ENCODE assay signal across 8 mouse cellular contexts in the genomic region with DNA sequence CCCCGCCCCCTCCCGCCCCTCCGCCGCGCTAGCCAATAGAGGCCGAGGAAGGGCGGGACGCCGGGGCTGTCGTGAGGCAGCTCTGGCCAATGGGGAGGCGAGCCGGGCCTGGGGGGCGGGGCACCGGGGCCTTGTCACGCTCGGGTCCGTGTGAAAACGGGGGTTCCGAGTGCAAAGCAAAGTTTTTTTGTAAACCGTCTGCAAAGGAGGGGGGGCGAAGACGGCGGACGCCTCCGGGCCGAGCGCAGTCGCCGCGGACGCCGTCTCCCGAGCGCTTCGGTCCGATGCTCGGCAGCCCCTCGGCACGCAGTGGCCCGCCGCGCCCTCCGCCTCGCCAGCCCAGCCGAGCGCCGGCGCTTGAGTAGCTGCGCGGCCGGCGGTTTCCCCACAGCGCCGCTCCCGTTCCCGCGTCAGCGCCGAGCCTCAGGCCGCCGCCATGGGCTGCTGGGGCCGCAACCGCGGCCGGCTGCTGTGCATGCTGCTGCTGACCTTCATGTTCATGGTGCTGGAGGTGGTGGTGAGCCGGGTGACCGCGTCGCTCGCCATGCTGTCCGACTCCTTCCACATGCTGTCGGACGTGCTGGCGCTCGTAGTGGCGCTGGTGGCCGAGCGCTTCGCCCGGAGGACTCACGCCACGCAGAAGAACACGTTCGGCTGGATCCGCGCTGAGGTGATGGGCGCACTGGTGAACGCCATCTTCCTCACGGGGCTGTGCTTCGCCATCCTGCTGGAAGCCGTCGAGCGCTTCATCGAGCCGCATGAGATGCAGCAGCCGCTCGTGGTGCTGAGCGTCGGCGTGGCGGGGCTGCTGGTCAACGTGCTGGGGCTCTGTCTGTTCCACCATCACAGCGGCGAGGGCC. TPM values are rescaled to one million over a fixed set of nuclear protein-coding genes. Genes with fewer than 3 reads are reported as not detected.
DNase-seq lines count a peak whose midpoint lies in the region; ATAC-seq and TF ChIP-seq lines count a peak whose summit lies in the region.

Slc30a1 (plus strand) TSS at position 197 of the 860 bp plus-strand sequence.

- H3K4me3 ChIP-seq in heart, embryonic 12.5 days = peak within 1 kb of the TSS; percentile 75
- peak within 1 kb of the TSS; percentile 80 for H3K4me3 ChIP-seq in kidney, postnatal 0 days (replicated peaks; ENCODE audit: low read depth, low read length)
- peak within 1 kb of the TSS; percentile 97 for H3K4me3 ChIP-seq in liver, embryonic 11.5 days (ENCODE audit: low read depth, low read length)
- H3K4me3 ChIP-seq in stomach, embryonic 14.5 days (ENCODE audit: low read depth, low read length) = peak within 1 kb of the TSS; percentile 69

- H3K4me2 ChIP-seq in heart, embryonic 12.5 days = peak within 1 kb of the TSS; percentile 89
- peak within 1 kb of the TSS; percentile 96 for H3K4me2 ChIP-seq in kidney, postnatal 0 days (ENCODE audit: low read length)
- H3K4me2 ChIP-seq in liver, embryonic 11.5 days = peak within 1 kb of the TSS; percentile 95
- peak within 1 kb of the TSS; percentile 76 for H3K4me2 ChIP-seq in stomach, embryonic 14.5 days (replicated peaks; ENCODE audit: low read depth, low read length)

- TF ChIP-seq CTCF in kidney, postnatal 0 days (IDR thresholded peaks at IDR 0.05; ENCODE audit: low read depth) = no peak

- H3K27me3 ChIP-seq in heart, embryonic 12.5 days (replicated peaks) = no peaks in the 10 kb centered on the region
- no peaks in the 10 kb centered on the region for H3K27me3 ChIP-seq in kidney, postnatal 0 days (ENCODE audit: insufficient read depth, low read length)
- no peaks in the 10 kb centered on the region for H3K27me3 ChIP-seq in liver, embryonic 11.5 days (replicated peaks; ENCODE audit: control insufficient read depth, insufficient read depth, low read length)
- H3K27me3 ChIP-seq in stomach, embryonic 14.5 days (ENCODE audit: control insufficient read depth, insufficient read depth, low read length) = no peaks in the 10 kb centered on the region

- peak within 1 kb of the TSS; percentile 87 for H3K9ac ChIP-seq in heart, embryonic 12.5 days
- H3K9ac ChIP-seq in kidney, postnatal 0 days (ENCODE audit: low read depth, low read length) = peak within 1 kb of the TSS; percentile 82
- H3K9ac ChIP-seq in liver, embryonic 11.5 days (ENCODE audit: low read depth, low read length) = peak within 1 kb of the TSS; percentile 96
- peak within 1 kb of the TSS; percentile 64 for H3K9ac ChIP-seq in stomach, embryonic 14.5 days (replicated peaks; ENCODE audit: low read depth, low read length)

- H3K4me1 ChIP-seq in heart, embryonic 12.5 days (replicated peaks) = peaks cover 40% of the 10 kb centered on the region
- H3K4me1 ChIP-seq in kidney, postnatal 0 days (replicated peaks; ENCODE audit: insufficient read depth, low read length) = peaks cover 23% of the 10 kb centered on the region
- H3K4me1 ChIP-seq in liver, embryonic 11.5 days (replicated peaks; ENCODE audit: control insufficient read depth, insufficient read depth, low read length) = peaks cover 36% of the 10 kb centered on the region
- H3K4me1 ChIP-seq in stomach, embryonic 14.5 days (ENCODE audit: control insufficient read depth, insufficient read depth, low read length) = peaks cover 36% of the 10 kb centered on the region

- DNase-seq in B cell, adult 2 months = peak; percentile 99
- DNase-seq in brain, adult 2 months (ENCODE audit: low read depth, low spot score) = peak; percentile 98
- DNase-seq in kidney, postnatal 0 days (ENCODE audit: low spot score) = peak; percentile 97
- DNase-seq in liver, embryonic 11.5 days (ENCODE audit: low spot score) = peak; percentile 99
- peak; percentile 98 for DNase-seq in naive thymus-derived CD4-positive, alpha-beta T cell, adult 2 months (ENCODE audit: low read depth)

- peak; percentile 77 for ATAC-seq in erythroblast, adult 5-6 weeks (replicated peaks; ENCODE audit: low FRiP score, poor library complexity, severe bottlenecking)
- ATAC-seq in heart, embryonic 12.5 days (ENCODE audit: insufficient number of reproducible peaks, low FRiP score) = peak; percentile 98
- ATAC-seq in kidney, postnatal 0 days (replicated peaks; ENCODE audit: low FRiP score, low read depth) = peak; percentile 99
- peak; percentile 97 for ATAC-seq in liver, embryonic 11.5 days (replicated peaks; ENCODE audit: low FRiP score)
- ATAC-seq in stomach, embryonic 14.5 days (ENCODE audit: insufficient number of reproducible peaks, insufficient read depth, low FRiP score, low read depth) = peak; percentile 98

- peak within 1 kb of the TSS; percentile 91 for H3K27ac ChIP-seq in heart, embryonic 12.5 days (ENCODE audit: poor library complexity, severe bottlenecking)
- peak within 1 kb of the TSS; percentile 93 for H3K27ac ChIP-seq in kidney, postnatal 0 days
- peak within 1 kb of the TSS; percentile 86 for H3K27ac ChIP-seq in liver, embryonic 11.5 days (ENCODE audit: low read depth, low read length)
- H3K27ac ChIP-seq in stomach, embryonic 14.5 days (ENCODE audit: low read length) = peak within 1 kb of the TSS; percentile 87

- WGBS in heart, embryonic 12.5 days = under 1% methylated on average over 103 of the region's 104 CpGs
- 0% methylated on average over 88 of the region's 104 CpGs for WGBS in kidney, postnatal 0 days
- WGBS in liver, embryonic 11.5 days = under 1% methylated on average over 103 of the region's 104 CpGs
- WGBS in stomach, embryonic 14.5 days = under 1% methylated on average over 104 of the region's 104 CpGs

- H3K9me3 ChIP-seq in heart, embryonic 12.5 days (replicated peaks) = no peaks in the 10 kb centered on the region
- H3K9me3 ChIP-seq in kidney, postnatal 0 days (replicated peaks; ENCODE audit: low read length) = no peaks in the 10 kb centered on the region
- no peaks in the 10 kb centered on the region for H3K9me3 ChIP-seq in liver, embryonic 11.5 days (ENCODE audit: control insufficient read depth, low read length)
- H3K9me3 ChIP-seq in stomach, embryonic 14.5 days (ENCODE audit: control insufficient read depth, low read depth, low read length) = no peaks in the 10 kb centered on the region

- H3K36me3 ChIP-seq in heart, embryonic 12.5 days = peaks cover 18% of the 10 kb centered on the region
- peaks cover 7% of the 10 kb centered on the region; the same call in 1 of the 2 replicates for H3K36me3 ChIP-seq in kidney, postnatal 0 days (ENCODE audit: insufficient read depth, low read length)
- H3K36me3 ChIP-seq in liver, embryonic 11.5 days (ENCODE audit: control insufficient read depth, insufficient read depth, low read length) = peaks cover 13% of the 10 kb centered on the region
- peaks cover 6% of the 10 kb centered on the region; the same call in 1 of the 2 replicates for H3K36me3 ChIP-seq in stomach, embryonic 14.5 days (ENCODE audit: control insufficient read depth, insufficient read depth, low read length)

RNA-seq across cellular contexts. Expression of gene Slc30a1, which starts in this region (rescaled TPM):
- total RNA-seq in erythroblast, adult 5-6 weeks (2015; ENCODE audit: low replicate concordance) = 21.1 and 24.0 TPM in 2 replicates
- total RNA-seq in erythroblast, adult 5-6 weeks (2017; ENCODE audit: low replicate concordance) = 30.1 and 42.1 TPM in 2 replicates
- polyA plus RNA-seq in heart, embryonic 12.5 days (2016; fragmentation: Nextera tagmentation; extraction: Ambion mirVana) = 4.8 and 5.0 TPM in 2 replicates
- 5.6 TPM in 2 replicates for polyA plus RNA-seq in kidney, postnatal 0 days (2015; fragmentation: Nextera tagmentation; extraction: Ambion mirVana)
- polyA plus RNA-seq in liver, embryonic 11.5 days (2014; fragmentation: Nextera tagmentation; extraction: Ambion mirVana) = 2.6 and 3.1 TPM in 2 replicates
- 1.5 and 1.7 TPM in 2 replicates for polyA plus RNA-seq in stomach, embryonic 14.5 days (2014; fragmentation: Nextera tagmentation; extraction: Ambion mirVana)

Comparison
In these comparisons a context has a peak if more than half of its experiments do, and no peak if none do; other contexts are left out.
1. Peak in every context shown above with its lines: DNase-seq, ATAC-seq, H3K4me3 ChIP-seq and H3K27ac ChIP-seq.